Mouse (Mus musculus) activated CD4-positive, CD25-positive, alpha-beta regulatory T cell, adult 4 months (primary cell): ENCODE measurements around the gene Gm6882. TPM values are rescaled to one million over a fixed set of nuclear protein-coding genes. Genes with fewer than 3 reads are reported as not detected.
"Not testable (repeated sequence)": the region's sequence is repeated elsewhere in the genome, so short reads cannot be mapped to it uniquely, and the experiment has no call there.

Experiments
- ATAC-seq: one replicate; pipeline ENCODE4 v1.8.0; 2017
- polyA plus RNA-seq, 2 experiments: library from polyadenylated mRNA; unstranded; fragments of 100-300 nt; shearing (Covaris generic); gene quantifications; one replicate each; pipeline ENCODE4 v1.2.1; 2017

Gene Gm6882
- polyA plus RNA-seq: under 1 TPM in 1 of 2 experiments, not detected in 1; 0.62 TPM

GRCm38 (mm10) chr7:21432645-21433044, at the start of gene Gm6882:
Gm6882 (minus strand) TSS chr7:21432745.
- not testable (repeated sequence) for ATAC-seq

Other genes starting within 250 kb of the Gm6882 start
- not detected for gene Gm5157, start 242.3 kb downstream of the Gm6882 start, polyA plus RNA-seq
- not detected for gene Vmn1r124, start 172.1 kb downstream of the Gm6882 start, polyA plus RNA-seq
- gene Vmn1r125, start 160.6 kb downstream of the Gm6882 start, polyA plus RNA-seq: not detected
- gene Vmn1r126, start 131.3 kb downstream of the Gm6882 start, polyA plus RNA-seq: not detected
- not detected for gene Vmn1r127, start 112.9 kb downstream of the Gm6882 start, polyA plus RNA-seq
- gene Vmn1r128, start 83.4 kb downstream of the Gm6882 start, polyA plus RNA-seq: not detected
- not detected for gene Vmn1r129, start 71.5 kb downstream of the Gm6882 start, polyA plus RNA-seq
- not detected for gene Vmn1r130, start 79.0 kb upstream of the Gm6882 start, polyA plus RNA-seq
- gene Vmn1r131, start 113.3 kb upstream of the Gm6882 start, polyA plus RNA-seq: not detected
- gene Vmn1r132, start 181.3 kb upstream of the Gm6882 start, polyA plus RNA-seq: not detected